In the genomic region with DNA sequence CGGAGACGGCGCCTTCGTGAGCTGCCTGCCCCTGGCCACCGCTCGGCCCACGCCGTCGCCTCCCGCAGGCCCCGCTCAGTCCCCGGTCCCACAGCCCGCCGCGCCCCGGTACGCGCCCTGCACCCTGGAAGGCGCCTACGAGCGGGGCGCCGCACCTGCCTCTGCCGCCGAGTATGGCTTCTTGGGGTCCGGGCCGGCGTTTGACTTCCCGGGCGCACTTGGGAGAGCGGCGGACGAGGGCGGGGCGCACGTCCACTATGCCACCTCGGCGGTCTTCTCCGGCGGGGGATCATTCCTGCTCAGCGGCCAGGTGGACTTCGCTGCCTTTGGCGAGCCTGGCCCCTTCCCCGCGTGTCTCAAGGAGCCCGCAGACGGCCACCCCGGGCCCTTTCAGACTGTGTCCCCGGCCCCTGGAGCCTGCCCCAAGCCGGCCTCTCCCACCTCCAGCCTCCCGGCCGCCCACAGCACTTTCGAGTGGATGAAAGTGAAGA, we compare ENCODE assay signal across 9 mouse cellular contexts. TPM values are rescaled to one million over a fixed set of nuclear protein-coding genes. Genes with fewer than 3 reads are reported as not detected.
DNase-seq lines count a peak whose midpoint lies in the region; ATAC-seq lines count a peak whose summit lies in the region.
"Had no signal": no experiment of that assay in that cellular context is flagged by ENCODE, and none has a peak within 500 bp of the region (broad histone marks: within the 10 kb centered on the region; RNA-seq: fewer than 3 reads in every experiment).

No protein-coding gene starts in this region.

- intact Hi-C loops in heart, postnatal 10 days (cut with DNase I): no loop called here

- no peak for ATAC-seq in heart, embryonic 13.5 days (ENCODE audit: extremely low read depth, insufficient number of reproducible peaks, low FRiP score, low TSS enrichment)
- ATAC-seq in hindbrain, embryonic 15.5 days (ENCODE audit: low FRiP score, low read depth): no peak
- ATAC-seq in midbrain, embryonic 14.5 days (ENCODE audit: low FRiP score, low TSS enrichment): no peak; the same call in 1 of the 2 replicates
- no peak for ATAC-seq in erythroblast, adult 5-6 weeks (replicated peaks; ENCODE audit: low FRiP score, poor library complexity, severe bottlenecking)

- no peaks in the 10 kb centered on the region for H3K36me3 ChIP-seq in heart, embryonic 13.5 days
- no peaks in the 10 kb centered on the region for H3K36me3 ChIP-seq in embryonic facial prominence, embryonic 10.5 days (replicated peaks)
- no peaks in the 10 kb centered on the region for H3K36me3 ChIP-seq in hindbrain, embryonic 15.5 days
- H3K36me3 ChIP-seq in midbrain, embryonic 14.5 days (ENCODE audit: control insufficient read depth, insufficient read depth, low read length): no peaks in the 10 kb centered on the region

- WGBS in heart, embryonic 13.5 days: 1% methylated on average over 51 of the region's 53 CpGs
- WGBS in embryonic facial prominence, embryonic 10.5 days: 2% methylated on average over 53 of the region's 53 CpGs
- under 1% methylated on average over 49 of the region's 53 CpGs for WGBS in hindbrain, embryonic 15.5 days
- WGBS in midbrain, embryonic 14.5 days: 1% methylated on average over 46 of the region's 53 CpGs

- peak overlapping the region; percentile 64 for H3K9ac ChIP-seq in heart, embryonic 13.5 days
- H3K9ac ChIP-seq in hindbrain, embryonic 15.5 days: peak overlapping the region; percentile 16
- H3K9ac ChIP-seq in midbrain, embryonic 14.5 days (replicated peaks; ENCODE audit: low read length): peak overlapping the region; percentile 31; the same call in 1 of the 2 replicates

- H3K4me3 ChIP-seq in heart, embryonic 13.5 days: peak overlapping the region; percentile 57
- peak overlapping the region; percentile 63 for H3K4me3 ChIP-seq in embryonic facial prominence, embryonic 10.5 days
- peak overlapping the region; percentile 52 for H3K4me3 ChIP-seq in hindbrain, embryonic 15.5 days
- H3K4me3 ChIP-seq in midbrain, embryonic 14.5 days (replicated peaks; ENCODE audit: low read depth, low read length): peak overlapping the region; percentile 44

- no peaks in the 10 kb centered on the region for H3K9me3 ChIP-seq in heart, embryonic 13.5 days
- no peaks in the 10 kb centered on the region for H3K9me3 ChIP-seq in embryonic facial prominence, embryonic 10.5 days
- H3K9me3 ChIP-seq in hindbrain, embryonic 15.5 days: no peaks in the 10 kb centered on the region
- H3K9me3 ChIP-seq in midbrain, embryonic 14.5 days (ENCODE audit: control insufficient read depth, low read length): no peaks in the 10 kb centered on the region

- H3K27me3 ChIP-seq in heart, embryonic 13.5 days (replicated peaks): peaks cover 86% of the 10 kb centered on the region
- peaks cover 99% of the 10 kb centered on the region for H3K27me3 ChIP-seq in embryonic facial prominence, embryonic 10.5 days (replicated peaks; ENCODE audit: low read depth, poor library complexity, severe bottlenecking)
- H3K27me3 ChIP-seq in hindbrain, embryonic 15.5 days: peaks cover 67% of the 10 kb centered on the region
- peaks cover 81% of the 10 kb centered on the region for H3K27me3 ChIP-seq in midbrain, embryonic 14.5 days (ENCODE audit: control insufficient read depth, insufficient read depth, low read length)

- peak overlapping the region; percentile 82 for H3K4me2 ChIP-seq in heart, embryonic 13.5 days
- H3K4me2 ChIP-seq in hindbrain, embryonic 15.5 days: peak overlapping the region; percentile 96
- peak overlapping the region; percentile 86 for H3K4me2 ChIP-seq in midbrain, embryonic 14.5 days (ENCODE audit: low read length)

- H3K4me1 ChIP-seq in heart, embryonic 13.5 days: peaks cover 16% of the 10 kb centered on the region
- peaks cover 22% of the 10 kb centered on the region for H3K4me1 ChIP-seq in embryonic facial prominence, embryonic 10.5 days
- H3K4me1 ChIP-seq in hindbrain, embryonic 15.5 days (replicated peaks): peaks cover 18% of the 10 kb centered on the region
- H3K4me1 ChIP-seq in midbrain, embryonic 14.5 days (ENCODE audit: control insufficient read depth, insufficient read depth, low read length): peaks cover 10% of the 10 kb centered on the region

- H3K27ac ChIP-seq in heart, embryonic 13.5 days (replicated peaks): no peak overlapping the region
- peak overlapping the region; percentile 40; the same call in 1 of the 2 replicates for H3K27ac ChIP-seq in embryonic facial prominence, embryonic 10.5 days (replicated peaks)
- no peak overlapping the region for H3K27ac ChIP-seq in hindbrain, embryonic 15.5 days (replicated peaks)
- no peak overlapping the region for H3K27ac ChIP-seq in midbrain, embryonic 14.5 days (replicated peaks; ENCODE audit: low read depth, low read length)

- no peak for DNase-seq in heart, postnatal 10 days
- DNase-seq in embryonic facial prominence, embryonic 10.5 days (ENCODE audit: low spot score): no peak
- no peak for DNase-seq in midbrain, embryonic 14.5 days
- no peak for DNase-seq in cerebellum, adult 11 months
- no peak for DNase-seq in left cerebral cortex, adult 18-20 months (ENCODE audit: low spot score in 2 of 2)

RNA-seq across cellular contexts. Expression of gene Hoxd1, which starts 0.5 kb away (rescaled TPM):
- not detected in 2 replicates for polyA plus RNA-seq in heart, embryonic 13.5 days (2015; fragmentation: Nextera tagmentation; extraction: Ambion mirVana)
- total RNA-seq in heart, postnatal 10 days (2021): not detected
- 0.20 and 0.39 TPM in 2 replicates for polyA plus RNA-seq in embryonic facial prominence, embryonic 10.5 days (2016; fragmentation: Nextera tagmentation; extraction: Ambion mirVana)
- 1.2 and 2.4 TPM in 2 replicates for polyA plus RNA-seq in hindbrain, embryonic 15.5 days (2015; fragmentation: Nextera tagmentation; extraction: Ambion mirVana)
- polyA plus RNA-seq in midbrain, embryonic 14.5 days (2014; fragmentation: Nextera tagmentation; extraction: Ambion mirVana): not detected in 2 replicates
- not detected for total RNA-seq in left cerebral cortex, adult 18-20 months (2021)
- total RNA-seq in erythroblast, adult 5-6 weeks (2015; ENCODE audit: low replicate concordance): not detected in 2 replicates
- total RNA-seq in erythroblast, adult 5-6 weeks (2017; ENCODE audit: low replicate concordance): not detected in 2 replicates

RNA-seq across cellular contexts. Expression of gene Gm28230, which starts 36.8 kb away (rescaled TPM):
- 0.09 TPM in 1 of 2 replicates, not detected in the other for polyA plus RNA-seq in heart, embryonic 13.5 days (2015; fragmentation: Nextera tagmentation; extraction: Ambion mirVana)
- total RNA-seq in heart, postnatal 10 days (2021): not detected
- not detected in 2 replicates for polyA plus RNA-seq in embryonic facial prominence, embryonic 10.5 days (2016; fragmentation: Nextera tagmentation; extraction: Ambion mirVana)
- polyA plus RNA-seq in hindbrain, embryonic 15.5 days (2015; fragmentation: Nextera tagmentation; extraction: Ambion mirVana): 0.87 and 1.6 TPM in 2 replicates
- polyA plus RNA-seq in midbrain, embryonic 14.5 days (2014; fragmentation: Nextera tagmentation; extraction: Ambion mirVana): not detected in 2 replicates
- not detected for total RNA-seq in left cerebral cortex, adult 18-20 months (2021)
- not detected in 2 replicates for total RNA-seq in erythroblast, adult 5-6 weeks (2015; ENCODE audit: low replicate concordance)
- total RNA-seq in erythroblast, adult 5-6 weeks (2017; ENCODE audit: low replicate concordance): not detected in 2 replicates
- total RNA-seq: left cerebral cortex, postnatal 25 days had no signal

RNA-seq across cellular contexts. Expression of gene Hoxd4, which starts 51.6 kb away (rescaled TPM):
- not detected in 2 replicates for polyA plus RNA-seq in heart, embryonic 13.5 days (2015; fragmentation: Nextera tagmentation; extraction: Ambion mirVana)
- under 1 TPM; 0.55 to 0.57 TPM for total RNA-seq in heart, postnatal 10 days (2021)
- not detected in 2 replicates for polyA plus RNA-seq in embryonic facial prominence, embryonic 10.5 days (2016; fragmentation: Nextera tagmentation; extraction: Ambion mirVana)
- 2.7 and 3.3 TPM in 2 replicates for polyA plus RNA-seq in hindbrain, embryonic 15.5 days (2015; fragmentation: Nextera tagmentation; extraction: Ambion mirVana)
- not detected in 2 replicates for polyA plus RNA-seq in midbrain, embryonic 14.5 days (2014; fragmentation: Nextera tagmentation; extraction: Ambion mirVana)
- total RNA-seq in left cerebral cortex, adult 18-20 months (2021): not detected
- not detected in 2 replicates for total RNA-seq in erythroblast, adult 5-6 weeks (2015; ENCODE audit: low replicate concordance)
- total RNA-seq in erythroblast, adult 5-6 weeks (2017; ENCODE audit: low replicate concordance): not detected in 2 replicates
- total RNA-seq: left cerebral cortex, postnatal 25 days had no signal

RNA-seq across cellular contexts. Expression of gene Hoxd3, which starts 51.6 kb away (rescaled TPM):
- 0.74 and 0.89 TPM in 2 replicates for polyA plus RNA-seq in heart, embryonic 13.5 days (2015; fragmentation: Nextera tagmentation; extraction: Ambion mirVana)
- not detected for total RNA-seq in heart, postnatal 10 days (2021)
- polyA plus RNA-seq in embryonic facial prominence, embryonic 10.5 days (2016; fragmentation: Nextera tagmentation; extraction: Ambion mirVana): 1.7 and 6.9 TPM in 2 replicates
- polyA plus RNA-seq in hindbrain, embryonic 15.5 days (2015; fragmentation: Nextera tagmentation; extraction: Ambion mirVana): 49.4 and 51.8 TPM in 2 replicates
- not detected in 2 replicates for polyA plus RNA-seq in midbrain, embryonic 14.5 days (2014; fragmentation: Nextera tagmentation; extraction: Ambion mirVana)
- not detected for total RNA-seq in left cerebral cortex, adult 18-20 months (2021)
- total RNA-seq in erythroblast, adult 5-6 weeks (2015; ENCODE audit: low replicate concordance): not detected in 2 replicates
- not detected in 2 replicates for total RNA-seq in erythroblast, adult 5-6 weeks (2017; ENCODE audit: low replicate concordance)
- total RNA-seq: left cerebral cortex, postnatal 25 days had no signal

RNA-seq across cellular contexts. Expression of gene Hoxd8, which starts 58.9 kb away (rescaled TPM):
- polyA plus RNA-seq in heart, embryonic 13.5 days (2015; fragmentation: Nextera tagmentation; extraction: Ambion mirVana): 0.07 and 0.23 TPM in 2 replicates
- 1 to 10 TPM; 1.9 to 2.5 TPM for total RNA-seq in heart, postnatal 10 days (2021)
- not detected in 2 replicates for polyA plus RNA-seq in embryonic facial prominence, embryonic 10.5 days (2016; fragmentation: Nextera tagmentation; extraction: Ambion mirVana)
- 0.73 and 1.3 TPM in 2 replicates for polyA plus RNA-seq in hindbrain, embryonic 15.5 days (2015; fragmentation: Nextera tagmentation; extraction: Ambion mirVana)
- polyA plus RNA-seq in midbrain, embryonic 14.5 days (2014; fragmentation: Nextera tagmentation; extraction: Ambion mirVana): not detected in 2 replicates
- not detected for total RNA-seq in left cerebral cortex, adult 18-20 months (2021)
- not detected in 2 replicates for total RNA-seq in erythroblast, adult 5-6 weeks (2015; ENCODE audit: low replicate concordance)
- total RNA-seq in erythroblast, adult 5-6 weeks (2017; ENCODE audit: low replicate concordance): not detected in 2 replicates
